Mouse (Mus musculus): ENCODE results near the gene Tmem126b. TPM values are rescaled to one million over a fixed set of nuclear protein-coding genes. Genes with fewer than 3 reads are reported as not detected.

Gene Tmem126b
- total RNA-seq, 2 experiments from 2014 or later, result 22.6 to 24.0 TPM

DNA sequence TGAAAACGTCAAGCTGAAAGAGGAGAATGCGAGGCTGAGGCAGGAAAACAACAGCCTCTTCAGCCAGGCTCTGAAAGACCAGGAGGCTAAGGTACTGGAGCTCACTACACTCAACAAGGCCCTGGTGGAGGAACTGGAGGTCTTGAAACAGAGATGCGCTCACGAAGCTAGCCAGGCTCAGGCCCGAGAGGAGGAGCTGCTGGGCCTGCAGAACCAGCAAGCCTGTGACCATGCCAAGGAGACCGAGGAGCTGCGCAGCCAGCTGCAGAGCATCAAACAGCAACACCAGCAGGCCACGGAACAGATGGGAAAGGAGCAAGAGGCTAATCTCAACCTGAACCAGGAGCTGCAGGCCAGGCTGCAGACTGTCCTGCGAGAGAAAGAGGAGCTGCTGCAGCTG is 48.8 kb downstream of the Tmem126b start:
- DNase-seq (ENCODE audit: low spot score in 2 of 2), result no peak
- intact Hi-C loops (cut with DNase I), result no loop called here

DNA sequence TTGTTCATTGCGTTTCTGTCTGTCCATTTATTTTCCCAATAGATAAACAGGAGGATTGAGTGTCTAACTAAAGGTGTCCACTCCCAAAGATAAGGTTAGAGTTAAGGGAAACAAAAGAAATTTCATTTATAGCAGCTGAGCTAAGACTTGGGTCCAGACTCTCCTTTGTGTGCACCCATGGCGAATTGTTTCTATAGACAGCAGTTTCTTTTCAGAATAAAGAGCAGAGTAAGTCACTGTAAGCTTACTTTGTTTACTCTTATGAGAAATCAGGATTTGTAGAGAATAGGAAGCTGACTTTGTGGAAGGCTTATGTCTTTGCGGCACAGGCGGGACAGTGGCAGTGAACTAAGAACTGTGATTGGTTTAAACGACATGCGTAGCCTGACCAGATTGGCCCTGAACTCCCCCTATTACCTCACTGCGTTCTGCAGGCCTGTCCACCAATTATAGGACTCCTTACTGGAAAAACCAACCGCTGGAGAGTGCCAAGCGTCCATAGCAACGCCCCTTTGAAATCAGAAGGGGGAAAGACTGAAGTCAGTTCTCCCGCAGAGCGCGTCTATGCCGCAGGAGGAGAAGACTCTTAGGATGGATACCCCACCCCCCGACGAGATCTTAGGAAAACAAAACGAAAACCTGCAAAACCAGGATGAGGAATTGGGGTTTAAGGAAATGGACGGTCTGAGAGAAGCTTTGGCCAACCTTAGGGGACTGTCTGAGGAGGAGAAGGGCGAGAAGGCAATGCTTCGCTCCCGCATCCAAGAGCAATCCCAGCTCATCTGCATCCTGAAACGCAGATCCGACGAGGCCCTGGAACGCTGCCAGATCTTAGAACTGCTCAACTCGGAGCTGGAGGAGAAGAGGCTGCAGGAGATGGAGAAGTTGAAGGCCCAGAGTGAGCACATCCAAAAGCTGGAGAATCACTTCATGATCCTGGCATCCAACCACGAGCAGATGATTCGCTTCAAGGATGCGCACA is 49.5 kb downstream of the Tmem126b start, which contains the start of gene Ccdc89:
Gene Ccdc89 (plus strand): TSS at position 558 of the 982 bp plus-strand sequence.
- intact Hi-C loops (cut with DNase I), result no loop called here
- DNase-seq (ENCODE audit: low spot score in 2 of 2), result peak; percentile 77 to 93

Other genes with a start within 250 kb of the Tmem126b start
- gene Ccdc83, start 210.2 kb downstream of the Tmem126b start, total RNA-seq (2021), result not detected
- 10 to 100 TPM; 76.5 to 79.4 TPM for gene Sytl2, start 173.7 kb downstream of the Tmem126b start, total RNA-seq (2021)
- gene Ccdc89, start 49.4 kb downstream of the Tmem126b start, total RNA-seq (2021), result under 1 TPM; 0.71 to 0.78 TPM
- gene Crebzf, start 33.3 kb downstream of the Tmem126b start, total RNA-seq (2021), result 10 to 100 TPM; 78.1 to 84.6 TPM
- gene Tmem126a, start 18.8 kb downstream of the Tmem126b start, total RNA-seq (2021), result 10 to 100 TPM; 43.2 to 44.8 TPM
- gene Dlg2, start 671 bp upstream of the Tmem126b start, total RNA-seq (2021), result 100 to 1,000 TPM; 319 to 325 TPM